Mouse (Mus musculus) cerebellum, postnatal 36 days (tissue): Measurements from ENCODE around the gene Dcbld1.

ENCODE experiments used
- DNase-seq, 2 experiments: peaks; one replicate each; pipeline ENCODE4 v3.0.0; 2021 to 2022; ENCODE audit warnings: mixed read lengths in 2 of 2

Dcbld1 gene

GRCm38 (mm10) chr10:52233301-52233968 is at the start of gene Dcbld1:
TSS of gene Dcbld1 (plus strand) at chr10:52233619.
- DNase-seq: peak; percentile 73 to 75

- DNase-seq: no peak
Measured at GRCm38 (mm10) chr10:52185900-52186299, 47.5 kb upstream of the Dcbld1 start.

DNA sequence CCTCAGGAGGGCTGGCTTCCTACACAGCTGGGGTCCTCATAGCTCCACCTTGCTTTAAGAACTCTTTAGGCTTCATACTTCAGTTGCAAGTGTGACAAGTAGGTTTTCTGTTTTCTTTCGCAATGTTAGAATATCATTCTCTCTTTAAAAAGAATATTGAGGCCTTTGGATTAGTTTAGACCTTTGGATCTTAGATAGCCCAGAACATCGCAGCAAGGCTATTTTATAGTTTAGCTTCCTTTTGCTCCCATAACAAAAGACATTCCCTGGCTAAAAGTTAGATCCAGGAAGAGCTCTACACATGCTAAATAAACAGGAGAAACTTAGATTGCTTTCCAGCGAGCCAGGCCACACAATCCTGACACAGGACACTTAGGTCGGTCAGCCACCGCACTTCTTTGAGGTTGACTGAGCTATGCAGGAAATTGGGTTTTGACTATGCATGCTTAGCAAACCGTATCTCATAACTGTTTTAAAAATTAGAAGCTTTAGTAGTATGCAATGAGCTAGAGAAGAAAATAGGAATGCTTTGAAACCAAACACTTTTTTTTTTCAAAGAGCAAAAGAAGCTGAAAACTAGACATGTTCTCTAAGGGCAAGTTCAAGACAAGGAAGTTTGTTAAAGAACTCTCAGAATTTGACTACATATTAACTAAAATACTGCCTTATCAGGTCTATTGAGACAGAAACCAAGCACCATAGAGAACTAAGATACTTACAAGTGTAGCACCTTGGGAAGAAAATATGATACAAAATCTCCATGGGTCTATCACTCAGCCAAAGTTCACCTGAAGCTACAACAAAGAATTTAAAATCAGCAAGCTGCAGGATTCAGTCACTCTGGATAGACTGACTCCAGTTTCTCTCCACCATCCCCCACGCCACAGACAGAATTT is 38.2 kb upstream of the Dcbld1 start, which contains the start of gene Ros1:
Ros1 (minus strand) TSS at position 288 of the 896 bp plus-strand sequence.
- DNase-seq: no peak

DNA sequence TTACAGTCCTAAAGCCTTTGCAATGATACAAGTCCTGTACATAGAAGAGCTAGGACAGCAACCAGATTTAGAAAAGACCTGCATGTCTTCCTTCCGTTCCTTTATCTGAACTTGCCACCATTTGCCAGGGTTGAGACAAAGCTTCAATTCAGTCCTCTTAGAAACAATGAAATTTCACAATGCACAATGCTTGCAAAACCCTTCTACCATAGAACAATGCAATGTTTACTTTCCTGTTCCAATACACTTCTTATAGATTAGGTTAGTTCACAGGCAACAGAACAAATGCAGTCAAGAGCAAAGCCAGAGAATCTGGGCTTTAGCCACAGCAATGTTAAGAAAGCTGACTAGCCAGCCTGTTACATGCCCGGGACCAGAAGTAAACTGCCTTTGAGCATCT is 29.4 kb upstream of the Dcbld1 start:
- no peak for DNase-seq

DNA sequence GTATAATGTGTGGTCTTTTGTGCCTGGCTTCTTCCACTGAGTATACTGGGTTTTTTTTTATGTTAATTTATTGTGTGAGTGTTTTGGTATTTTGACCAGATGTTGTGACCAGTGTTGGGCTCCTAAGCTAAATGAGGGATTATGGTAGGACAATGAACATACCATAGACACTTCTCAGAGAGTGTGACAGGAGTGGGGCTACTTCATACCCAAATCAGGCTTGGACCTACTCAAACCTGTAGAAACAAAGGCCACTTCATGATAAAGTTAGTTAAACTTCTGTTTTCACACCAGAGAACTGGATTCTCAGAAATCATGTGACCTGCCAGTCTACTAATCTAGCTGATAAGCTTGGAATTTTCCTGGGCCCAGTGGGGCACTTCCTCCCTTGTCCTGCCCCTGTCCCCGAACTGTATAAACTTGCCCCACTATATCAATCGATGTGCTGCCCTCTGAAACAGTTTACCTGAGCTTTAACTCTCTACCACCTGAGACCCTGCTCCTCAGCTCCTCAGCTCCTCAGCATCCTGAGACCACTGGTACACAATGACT is 18.1 kb upstream of the Dcbld1 start:
- no peak for DNase-seq

- DNase-seq: peak; percentile 67 to 70
Measured at GRCm38 (mm10) chr10:52216797-52217563, 16.4 kb upstream of the Dcbld1 start.

DNA sequence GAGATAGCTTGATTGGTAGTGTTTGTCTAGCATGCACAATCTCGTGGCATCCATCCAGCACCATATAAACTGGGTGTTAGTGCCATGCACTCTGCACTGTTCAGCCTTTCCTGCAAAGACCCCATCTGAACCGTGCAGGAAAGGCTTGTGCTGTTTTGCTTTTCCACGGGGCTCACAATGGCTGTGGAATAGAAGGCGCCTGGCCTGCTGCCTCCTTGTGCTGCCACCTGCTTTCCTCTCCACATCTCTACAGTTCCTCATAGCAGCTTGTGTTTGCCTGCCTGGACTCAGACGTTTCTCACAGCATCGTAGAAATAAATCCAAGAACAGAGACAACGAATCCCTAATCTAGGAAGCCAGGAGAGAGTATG is 15.9 kb upstream of the Dcbld1 start:
- DNase-seq: peak in 1 of 2 experiments; percentile 8

DNA sequence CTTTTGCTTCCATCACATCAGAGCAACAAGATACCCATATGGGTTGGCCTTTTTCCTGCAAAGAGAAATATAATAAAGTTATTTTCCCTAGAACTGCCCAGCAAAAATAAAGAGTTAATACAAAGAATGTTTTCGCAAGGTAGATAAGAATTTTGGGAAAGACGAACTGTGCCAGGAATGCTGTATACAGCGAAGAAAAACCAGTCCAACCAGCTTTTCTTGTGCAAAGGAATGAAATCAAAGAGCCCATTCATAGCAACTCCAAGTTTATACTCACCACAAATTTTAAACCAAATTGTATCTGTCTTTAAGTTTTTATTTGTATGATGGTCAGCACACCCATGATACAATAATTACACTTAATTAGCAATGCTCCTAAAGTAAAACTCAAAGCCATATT is 13.8 kb upstream of the Dcbld1 start:
- no peak for DNase-seq

- peak; percentile 33 to 34 for DNase-seq
Measured at GRCm38 (mm10) chr10:52232196-52233176, 933 bp upstream of the Dcbld1 start.

- DNase-seq: peak; percentile 44 to 47
Measured at GRCm38 (mm10) chr10:52233969-52234653, 692 bp downstream of the Dcbld1 start.

GRCm38 (mm10) chr10:52234654-52234981 is 1.2 kb downstream of the Dcbld1 start:
- no peak for DNase-seq

DNA sequence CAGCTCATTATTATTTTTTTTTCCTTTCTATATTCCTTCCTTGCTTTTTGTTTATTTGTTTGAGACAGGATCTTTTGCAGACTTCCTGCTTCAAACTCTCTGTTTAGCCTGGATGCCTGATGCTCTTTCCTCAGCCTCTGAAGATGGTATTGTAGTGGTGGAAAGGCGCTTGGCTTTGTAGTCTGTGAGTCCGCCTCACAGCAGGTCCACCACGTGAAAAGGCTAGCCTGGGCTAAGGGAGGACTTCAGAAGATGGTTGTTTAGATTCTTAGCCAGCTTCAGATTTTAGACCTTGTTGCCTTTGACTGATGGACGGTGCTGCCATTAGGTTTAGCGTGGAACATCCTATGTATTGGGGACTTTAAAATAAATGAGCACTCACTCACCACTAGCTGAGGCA is 2.0 kb downstream of the Dcbld1 start:
- DNase-seq: no peak

DNA sequence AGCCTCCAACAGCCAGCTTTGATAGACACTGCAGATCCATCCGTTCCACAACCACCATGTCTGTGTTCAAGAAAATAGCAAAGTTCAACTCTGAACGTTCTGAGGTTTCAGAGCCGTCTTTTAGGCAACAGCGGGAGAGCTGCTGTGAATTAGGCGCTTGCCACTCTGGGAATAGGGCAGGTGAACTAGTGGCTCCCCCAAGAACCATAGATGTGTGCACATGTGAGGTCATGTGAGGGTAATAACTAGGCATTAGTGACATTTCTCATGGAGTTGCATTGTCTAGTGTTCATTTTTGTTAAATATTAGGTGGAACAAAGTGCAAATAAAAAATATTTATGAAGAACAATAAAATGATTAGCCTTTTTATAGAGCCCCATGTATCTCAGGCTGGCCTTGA is 8.6 kb downstream of the Dcbld1 start:
- DNase-seq: no peak

- DNase-seq: no peak
Measured at GRCm38 (mm10) chr10:52242680-52243323, 9.4 kb downstream of the Dcbld1 start.

GRCm38 (mm10) chr10:52246207-52246606 is 12.8 kb downstream of the Dcbld1 start:
- DNase-seq: no peak

- DNase-seq: no peak
Measured at GRCm38 (mm10) chr10:52252240-52252639, 18.8 kb downstream of the Dcbld1 start.

GRCm38 (mm10) chr10:52253426-52253825 is 20.0 kb downstream of the Dcbld1 start:
- DNase-seq: no peak

DNA sequence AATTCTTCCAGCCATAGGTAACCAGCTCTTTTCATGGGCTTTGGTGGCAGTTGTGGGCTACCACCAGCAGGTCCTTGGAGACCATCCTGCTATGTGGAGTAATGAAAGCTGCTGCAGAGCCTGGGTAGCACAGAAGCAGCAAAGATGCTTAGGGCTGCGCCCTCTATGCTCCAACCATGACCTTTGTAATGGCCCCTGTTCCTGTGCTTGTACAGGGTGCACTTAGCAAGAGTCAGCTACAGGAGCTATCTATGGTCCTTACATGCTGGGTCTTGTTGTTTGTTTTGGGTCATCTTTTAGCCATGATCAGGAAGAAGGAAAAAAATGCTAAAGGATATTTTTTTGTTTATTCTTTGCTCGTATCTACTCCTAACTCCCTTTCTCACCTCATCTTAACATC is 24.3 kb downstream of the Dcbld1 start:
- DNase-seq: no peak

GRCm38 (mm10) chr10:52258180-52258948 is 24.9 kb downstream of the Dcbld1 start:
- no peak for DNase-seq

- DNase-seq: no peak
Measured at GRCm38 (mm10) chr10:52260209-52260608, 26.8 kb downstream of the Dcbld1 start.
